Mouse (Mus musculus) testis, adult 2 months (tissue): ENCODE data around the gene Gm20696.

Experiments used
- CTCF ChIP-seq: fragments of 200-500 bp; IDR thresholded peaks from 2 replicates; pipeline ENCODE4 v1.5.1; 2012; ENCODE audit warnings: low read depth, mild to moderate bottlenecking, inconsistent platforms, low read length, moderate library complexity; ENCODE audit not compliant: control insufficient read depth, insufficient read depth, insufficient replicate concordance
- POLR2A ChIP-seq: fragments of 200-500 bp; IDR thresholded peaks from 2 replicates; pipeline ENCODE4 v1.6.1; 2012; ENCODE audit warnings: low read depth, mild to moderate bottlenecking, inconsistent platforms, low read length, moderate library complexity; ENCODE audit not compliant: control insufficient read depth

DNA sequence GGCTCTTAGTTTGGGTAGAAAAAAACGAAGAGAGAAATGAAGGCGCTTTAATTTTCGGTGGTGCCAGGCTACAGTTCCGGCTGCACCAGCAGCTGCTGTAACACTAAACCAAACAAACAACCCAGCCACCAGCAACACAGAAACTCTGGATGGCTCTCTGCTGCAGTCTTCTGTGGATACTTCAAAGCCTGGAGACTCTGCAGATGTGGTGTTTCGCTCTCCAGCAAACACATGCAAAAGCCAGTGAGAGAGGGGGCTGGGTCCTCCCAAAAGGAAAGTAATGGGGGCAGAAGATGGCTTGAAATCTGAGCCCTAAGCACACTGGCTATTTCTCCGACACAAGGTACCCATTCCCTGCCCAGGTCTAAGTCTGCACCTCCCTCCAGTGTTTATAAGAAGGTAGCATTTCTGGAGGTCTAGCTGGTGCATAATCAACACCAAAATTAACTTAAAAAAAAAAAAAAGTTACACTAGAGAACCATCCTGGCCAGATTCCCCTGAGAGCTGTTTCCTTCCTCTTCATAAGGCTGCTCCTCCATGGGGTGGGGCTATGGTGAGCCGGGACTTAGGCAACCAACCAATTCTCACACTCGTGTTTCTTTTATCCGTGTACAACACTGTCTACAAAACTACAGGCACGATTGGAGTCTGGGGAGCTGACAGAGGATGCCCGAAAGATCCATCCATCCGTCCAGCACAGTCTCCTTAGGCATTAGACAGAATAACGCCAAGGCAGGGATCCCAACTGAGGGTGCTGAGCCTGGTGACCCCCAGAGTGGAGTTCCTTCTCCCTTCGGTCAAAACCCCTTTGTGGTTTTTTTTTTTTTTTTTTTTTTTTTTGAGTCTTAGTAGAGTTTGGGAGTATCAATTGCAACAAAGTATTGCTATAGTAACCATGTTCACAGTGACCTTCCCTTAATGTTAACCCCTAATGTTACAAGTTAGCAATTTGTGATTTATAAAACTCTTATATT lies 55.9 kb downstream of the Gm20696 start:
- TF ChIP-seq CTCF, result no peak
- no peak for TF ChIP-seq POLR2A
